Mouse (Mus musculus) limb, embryonic 11.5 days (tissue): ENCODE measurements around the gene Ywhae. TPM values are rescaled to one million over a fixed set of nuclear protein-coding genes. Genes with fewer than 3 reads are reported as not detected.
A peak's percentile ranks its signal among the peaks of the same experiment; 100 is the strongest.

Source experiments
- ATAC-seq: fragments of 200-750 bp; cut with Nextera tagmentation; 2 replicates; pipeline ENCODE4 v1.8.0; 2017; ENCODE audit warnings: low read depth; ENCODE audit not compliant: insufficient number of reproducible peaks, low FRiP score, low TSS enrichment
- DNase-seq: peaks from one replicate; pipeline ENCODE4 v3.0.0-alpha.2; 2015; ENCODE audit warnings: low spot score
- H3K27ac ChIP-seq: fragments of 300-500 bp; sonication (generic); replicated peaks from 2 replicates; pipeline ENCODE4 v1.5.1; 2014; ENCODE audit warnings: low read depth, mild to moderate bottlenecking, low read length
- H3K27me3 ChIP-seq: fragments of 300-500 bp; sonication (generic); 2 replicates; pipeline ENCODE4 v1.6.1; 2014; ENCODE audit warnings: mild to moderate bottlenecking, low read length, mixed read lengths; ENCODE audit not compliant: control insufficient read depth, insufficient read depth
- H3K36me3 ChIP-seq: fragments of 300-500 bp; sonication (generic); 2 replicates; pipeline ENCODE4 v1.6.1; 2014; ENCODE audit warnings: mild to moderate bottlenecking, low read length, moderate library complexity, mixed read lengths; ENCODE audit not compliant: control insufficient read depth, insufficient read depth
- H3K4me1 ChIP-seq: fragments of 300-500 bp; sonication (generic); 2 replicates; pipeline ENCODE4 v1.6.1; 2014; ENCODE audit warnings: low read length, mixed read lengths; ENCODE audit not compliant: control insufficient read depth, insufficient read depth
- H3K4me2 ChIP-seq: fragments of 300-500 bp; sonication (generic); 2 replicates; pipeline ENCODE4 v1.6.1; 2014; ENCODE audit warnings: low read depth, mild to moderate bottlenecking, moderate library complexity; ENCODE audit not compliant: severe bottlenecking
- H3K4me3 ChIP-seq: fragments of 300-500 bp; sonication (generic); 2 replicates; pipeline ENCODE4 v1.5.1; 2014; ENCODE audit warnings: low read depth, low read length
- H3K9ac ChIP-seq: fragments of 300-500 bp; sonication (generic); 2 replicates; pipeline ENCODE4 v1.6.1; 2014; ENCODE audit warnings: mild to moderate bottlenecking, low read length
- H3K9me3 ChIP-seq: fragments of 300-500 bp; sonication (generic); 2 replicates; pipeline ENCODE4 v1.6.1; 2016; ENCODE audit warnings: low read length; ENCODE audit not compliant: control insufficient read depth
- WGBS: fragments of 180-500 bp; shearing (Covaris S2); extraction: QIAGEN DNeasy Blood & Tissue Kit; methylation state at CpG from one replicate; pipeline ENCODE4 v1.1.7; 2014; 5-methylcytosine and 5-hydroxymethylcytosine counted together
- polyA plus RNA-seq: library from polyadenylated mRNA; unstranded; fragments of >200 nt; fragmentation: Nextera tagmentation; extraction: Ambion mirVana; gene quantifications from 2 replicates; pipeline ENCODE4 v1.2.1, GENCODE M21; 2014

The Ywhae gene
- polyA plus RNA-seq, 1 experiment from 2014 or later: 1,356 TPM

DNA sequence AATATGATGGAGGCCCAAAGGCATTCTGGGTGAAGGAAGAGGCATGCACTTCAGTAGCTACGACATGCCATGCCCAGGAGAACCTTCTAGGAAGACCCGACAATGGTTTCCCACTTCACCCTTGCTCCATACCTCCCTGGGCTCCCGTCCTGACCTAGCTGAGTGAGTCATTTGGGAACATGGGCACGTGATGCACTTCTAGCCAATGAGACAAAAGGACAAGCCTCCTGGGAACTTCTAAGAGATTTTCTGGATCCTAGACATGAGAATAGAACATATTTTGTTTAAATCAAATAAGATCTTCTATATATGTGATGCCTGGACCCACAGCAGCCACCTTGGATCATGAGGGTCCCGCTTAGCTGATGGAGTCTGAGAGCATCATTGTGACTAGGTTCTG lies 59.9 kb downstream of the Ywhae start:
- H3K27me3 ChIP-seq: peaks cover 52% of the 10 kb centered on the region
- no peak for ATAC-seq
- H3K4me3 ChIP-seq: no peak overlapping the region
- no peaks in the 10 kb centered on the region for H3K9me3 ChIP-seq
- H3K27ac ChIP-seq: no peak overlapping the region
- H3K36me3 ChIP-seq: no peaks in the 10 kb centered on the region
- H3K9ac ChIP-seq: no peak overlapping the region
- peaks cover 6% of the 10 kb centered on the region; the same call in 1 of the 2 replicates for H3K4me1 ChIP-seq
- DNase-seq: no peak
- H3K4me2 ChIP-seq: no peak overlapping the region
- 75% methylated on average over 5 of the region's 5 CpGs for WGBS

DNA sequence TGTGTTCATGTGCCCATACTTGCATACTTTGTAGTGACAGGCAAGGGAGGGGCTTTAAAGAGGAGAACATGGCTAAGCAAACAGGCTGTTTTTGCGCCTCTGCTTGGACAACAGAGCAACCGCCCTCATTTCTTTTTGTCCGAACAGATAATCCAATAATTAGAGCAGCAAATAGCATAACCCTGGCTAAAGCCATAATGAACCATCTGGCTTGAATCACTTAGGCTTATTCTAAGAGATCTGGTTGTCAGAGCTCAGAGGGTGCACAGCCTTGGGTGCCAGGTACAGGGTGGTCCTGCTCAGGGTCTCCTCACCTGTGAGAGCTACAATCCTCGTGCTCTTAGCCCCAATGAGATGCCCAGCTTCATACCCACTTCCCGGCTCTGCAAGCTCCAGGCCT lies 60.7 kb downstream of the Ywhae start:
- Histone ChIP-seq H3K9me3 (no peaks in the 10 kb centered on the region), H3K4me1 (peaks cover 6% of the 10 kb centered on the region; the same call in 1 of the 2 replicates), H3K4me2 (no peak overlapping the region), H3K9ac (no peak overlapping the region), H3K27ac (no peak overlapping the region), H3K36me3 (no peaks in the 10 kb centered on the region), H3K27me3 (peaks cover 56% of the 10 kb centered on the region), H3K4me3 (no peak overlapping the region)
- 73% methylated on average over 5 of the region's 5 CpGs for WGBS
- no peak for DNase-seq
- ATAC-seq: no peak

DNA sequence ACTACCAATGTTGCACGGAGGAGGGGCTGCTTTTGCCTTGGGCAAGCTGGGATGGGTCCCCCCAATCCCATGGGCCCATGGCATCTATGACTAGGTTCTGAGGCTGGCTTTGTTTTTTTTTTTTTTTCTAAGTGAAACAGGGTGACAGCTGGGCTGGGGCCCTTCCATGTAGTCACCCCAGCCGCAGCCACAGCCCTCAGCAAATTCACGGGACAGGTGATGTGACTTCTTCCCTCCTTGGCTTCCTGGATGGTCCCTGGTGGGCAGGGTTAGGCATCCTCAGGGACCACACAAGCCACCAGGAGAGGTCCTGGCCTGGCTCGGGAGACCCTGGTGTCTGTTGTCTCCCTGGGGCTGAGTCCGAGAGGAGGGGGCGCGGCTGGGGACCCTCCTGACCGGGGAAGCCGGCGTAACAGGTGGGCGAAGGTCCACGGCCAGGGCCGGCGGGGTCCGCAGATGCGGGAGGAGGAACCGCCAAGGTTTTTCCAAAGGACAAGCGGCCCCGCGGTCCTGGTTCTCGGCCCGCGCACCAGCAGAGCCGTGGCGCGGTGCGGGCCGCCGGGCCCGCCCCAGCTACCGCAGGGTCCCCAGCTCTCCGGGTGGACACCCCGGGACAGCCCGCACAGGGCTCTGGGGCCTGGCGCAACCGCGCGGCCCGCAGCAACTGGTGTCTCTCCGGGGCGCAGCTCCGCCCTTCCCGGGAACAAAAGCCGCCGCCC lies 62.1 kb downstream of the Ywhae start:
- Histone ChIP-seq H3K9me3 (no peaks in the 10 kb centered on the region), H3K27ac (no peak overlapping the region), H3K4me2 (peak overlapping the region; percentile 57), H3K4me3 (peak overlapping the region; percentile 36), H3K27me3 (peaks cover 56% of the 10 kb centered on the region), H3K36me3 (no peaks in the 10 kb centered on the region), H3K9ac (peak overlapping the region; percentile 58), H3K4me1 (peaks cover 6% of the 10 kb centered on the region; the same call in 1 of the 2 replicates)
- DNase-seq (peak; percentile 58), ATAC-seq (no peak)
- 7% methylated on average over 24 of the region's 45 CpGs for WGBS

DNA sequence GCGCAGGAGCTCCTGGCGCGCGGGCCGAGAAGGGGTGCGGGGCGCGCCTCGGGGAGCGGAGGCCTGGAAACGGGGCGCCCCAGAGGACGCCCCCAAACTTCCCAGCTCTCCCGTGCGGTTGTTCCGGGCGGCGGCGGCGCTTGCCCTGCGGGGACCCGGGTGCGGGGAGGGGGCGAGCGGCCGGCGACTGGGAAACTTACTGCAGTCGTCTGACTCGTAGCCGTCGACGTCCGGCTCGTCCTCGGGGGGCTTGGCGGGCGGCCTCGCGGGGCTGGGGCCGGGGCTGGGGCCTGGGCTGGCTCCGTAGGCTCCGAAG lies 62.6 kb downstream of the Ywhae start:
- ATAC-seq (no peak), DNase-seq (no peak)
- H3K4me2 ChIP-seq: peak overlapping the region; percentile 57
- no peak overlapping the region for H3K27ac ChIP-seq
- no peaks in the 10 kb centered on the region for H3K36me3 ChIP-seq
- peak overlapping the region; percentile 36 for H3K4me3 ChIP-seq
- WGBS: under 1% methylated on average over 30 of the region's 42 CpGs
- peak overlapping the region; percentile 58 for H3K9ac ChIP-seq
- peaks cover 6% of the 10 kb centered on the region; the same call in 1 of the 2 replicates for H3K4me1 ChIP-seq
- peaks cover 54% of the 10 kb centered on the region for H3K27me3 ChIP-seq
- no peaks in the 10 kb centered on the region for H3K9me3 ChIP-seq

DNA sequence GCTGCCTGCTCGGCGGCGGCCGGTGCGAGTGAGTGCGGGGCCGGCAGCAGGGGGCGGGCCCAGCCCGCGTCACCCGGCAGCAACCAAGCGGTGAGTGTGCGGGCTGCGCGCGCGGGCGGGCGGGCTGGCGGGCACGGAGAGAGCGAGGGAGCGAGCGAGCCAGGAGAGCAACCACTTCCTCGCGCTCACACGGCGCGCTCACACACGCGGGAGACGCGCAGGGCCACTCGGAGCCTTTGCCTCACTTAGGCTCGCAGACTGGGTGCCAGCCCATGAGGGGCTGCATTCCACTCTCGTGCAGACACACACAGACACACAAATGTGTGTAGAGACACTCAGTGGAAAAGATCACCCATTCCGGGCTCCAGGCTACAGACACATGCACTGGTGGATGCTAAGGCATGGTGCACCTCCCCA lies 63.4 kb downstream of the Ywhae start, which contains the start of gene Doc2b:
Doc2b (minus strand) TSS at position 21 of the 417 bp plus-strand sequence.
- ATAC-seq: no peak
- no peak within 1 kb of the TSS for H3K27ac ChIP-seq
- peak; percentile 53 for DNase-seq

DNA sequence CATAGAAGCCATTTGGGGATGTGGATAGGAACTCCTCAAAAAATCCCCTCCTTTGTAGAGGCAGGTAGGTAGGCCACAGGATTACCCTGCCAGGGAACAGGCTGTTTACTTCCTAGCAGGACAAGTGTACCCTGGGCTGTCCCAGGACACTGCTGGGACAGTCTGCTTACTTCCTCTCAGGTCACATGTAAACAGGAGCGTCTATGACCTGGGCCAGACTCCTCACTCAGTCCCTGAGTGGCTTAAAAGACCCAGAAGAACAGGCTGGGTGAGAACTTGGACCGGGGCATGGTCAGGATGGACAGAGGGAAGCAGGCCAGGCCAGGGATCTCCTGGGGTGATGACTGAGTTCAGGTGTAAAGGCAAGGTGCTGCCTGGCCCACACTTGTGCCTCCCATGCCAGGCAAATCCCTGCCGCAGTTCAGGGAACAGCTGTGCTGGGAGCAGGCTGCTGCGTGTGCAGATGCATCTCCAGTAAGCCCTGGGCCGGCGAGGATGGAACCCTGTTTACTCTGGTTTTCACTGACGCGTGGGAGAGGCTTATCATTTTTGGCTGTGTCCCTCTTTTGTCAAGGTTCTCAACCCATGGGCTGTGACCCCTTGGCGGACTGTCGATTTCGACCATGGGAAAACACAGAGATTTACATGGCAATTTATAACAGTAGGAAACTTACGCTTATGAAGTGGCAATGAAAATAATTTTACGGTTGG lies 64.0 kb downstream of the Ywhae start:
- DNase-seq (no peak), ATAC-seq (no peak)
- Histone ChIP-seq H3K4me3 (peak overlapping the region; percentile 36; the same call in 1 of the 2 replicates), H3K9me3 (no peaks in the 10 kb centered on the region), H3K9ac (no peak overlapping the region), H3K27ac (no peak overlapping the region), H3K36me3 (no peaks in the 10 kb centered on the region), H3K4me2 (no peak overlapping the region), H3K4me1 (peaks cover 6% of the 10 kb centered on the region; the same call in 1 of the 2 replicates), H3K27me3 (peaks cover 54% of the 10 kb centered on the region)
- WGBS: 69% methylated on average over 13 of the region's 13 CpGs

More for the DNA sequence above, 63.4 kb downstream of the Ywhae start, which contains the start of gene Doc2b:
- H3K27me3 ChIP-seq: peaks cover 54% of the 10 kb centered on the region
- peak within 1 kb of the TSS; percentile 58 for H3K9ac ChIP-seq
- H3K4me3 ChIP-seq: peak within 1 kb of the TSS; percentile 36
- no peaks in the 10 kb centered on the region for H3K9me3 ChIP-seq
- H3K36me3 ChIP-seq: no peaks in the 10 kb centered on the region
- WGBS: 4% methylated on average over 36 of the region's 37 CpGs
- peak within 1 kb of the TSS; percentile 57 for H3K4me2 ChIP-seq
- peaks cover 6% of the 10 kb centered on the region; the same call in 1 of the 2 replicates for H3K4me1 ChIP-seq

DNA sequence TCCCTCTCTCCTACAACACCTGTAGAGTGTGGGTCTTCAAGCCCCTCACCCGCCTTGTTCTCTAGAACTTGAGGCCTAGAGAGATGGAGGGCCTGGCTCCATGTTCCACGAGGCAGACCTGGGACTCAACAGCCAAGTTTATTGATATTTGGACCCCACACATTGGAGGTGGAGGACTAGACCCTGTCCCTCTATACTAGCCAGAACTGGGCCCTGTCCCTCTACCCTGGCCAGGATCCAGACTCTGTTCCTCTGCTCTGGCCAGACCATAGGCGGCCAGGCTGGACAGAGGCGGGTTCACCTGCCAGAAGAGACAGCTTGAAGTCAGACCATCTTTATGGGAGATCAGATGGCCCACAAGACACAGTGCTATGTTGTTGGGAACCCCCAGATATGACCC lies 68.7 kb downstream of the Ywhae start:
- no peak overlapping the region for H3K4me3 ChIP-seq
- ATAC-seq (no peak), DNase-seq (no peak)
- no peak overlapping the region for H3K9ac ChIP-seq
- no peaks in the 10 kb centered on the region for H3K36me3 ChIP-seq
- no peak overlapping the region for H3K4me2 ChIP-seq
- no peaks in the 10 kb centered on the region for H3K4me1 ChIP-seq
- peaks cover 16% of the 10 kb centered on the region for H3K27me3 ChIP-seq
- no peak overlapping the region for H3K27ac ChIP-seq
- 78% methylated on average over 4 of the region's 4 CpGs for WGBS
- H3K9me3 ChIP-seq: no peaks in the 10 kb centered on the region

DNA sequence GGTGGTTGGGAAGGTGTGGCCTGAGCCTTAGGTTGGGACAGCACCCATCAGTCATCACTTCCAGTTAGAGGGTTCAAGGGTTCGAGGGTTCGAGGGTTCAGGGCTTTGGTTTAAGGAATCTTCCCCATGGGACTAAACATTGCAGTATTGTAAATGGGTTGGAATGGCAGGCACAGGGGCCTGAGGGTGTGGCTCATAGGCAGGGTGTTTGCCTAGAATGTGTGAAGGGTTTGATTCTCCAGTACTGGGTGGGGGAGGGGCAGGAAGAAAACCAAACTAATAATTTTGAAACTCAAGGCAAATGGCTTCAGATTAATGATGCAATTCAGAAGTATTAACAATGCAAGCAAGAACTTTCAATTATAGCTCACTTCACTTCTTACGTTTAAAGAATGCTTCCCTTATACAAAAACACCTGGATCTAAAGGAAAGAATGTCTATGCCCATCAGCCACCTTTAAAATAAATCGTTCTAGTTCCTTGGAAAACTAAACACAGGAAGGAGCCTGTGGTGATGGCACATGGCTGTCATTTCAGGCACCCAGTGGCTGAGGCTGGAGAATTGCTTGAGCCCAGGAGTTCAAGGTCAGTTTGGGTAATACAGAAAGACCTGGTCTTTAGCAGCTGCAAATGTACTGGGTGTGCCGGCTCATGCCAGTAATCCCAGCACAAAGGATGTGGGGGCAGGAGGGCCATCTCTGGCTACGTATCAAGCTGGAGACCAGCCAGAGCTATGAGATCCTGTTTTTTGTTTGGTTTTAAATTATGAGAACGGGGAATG lies 69.3 kb downstream of the Ywhae start:
- 85% methylated on average over 7 of the region's 7 CpGs for WGBS
- H3K4me3 ChIP-seq: no peak overlapping the region
- no peaks in the 10 kb centered on the region for H3K36me3 ChIP-seq
- no peak overlapping the region for H3K27ac ChIP-seq
- H3K9ac ChIP-seq: no peak overlapping the region
- no peak overlapping the region for H3K4me2 ChIP-seq
- ATAC-seq (no peak), DNase-seq (no peak)
- H3K9me3 ChIP-seq: no peaks in the 10 kb centered on the region
- H3K4me1 ChIP-seq: no peaks in the 10 kb centered on the region
- peaks cover 10% of the 10 kb centered on the region for H3K27me3 ChIP-seq
